Comparison of ENCODE assay signal across 8 mouse cellular contexts in the genomic region with DNA sequence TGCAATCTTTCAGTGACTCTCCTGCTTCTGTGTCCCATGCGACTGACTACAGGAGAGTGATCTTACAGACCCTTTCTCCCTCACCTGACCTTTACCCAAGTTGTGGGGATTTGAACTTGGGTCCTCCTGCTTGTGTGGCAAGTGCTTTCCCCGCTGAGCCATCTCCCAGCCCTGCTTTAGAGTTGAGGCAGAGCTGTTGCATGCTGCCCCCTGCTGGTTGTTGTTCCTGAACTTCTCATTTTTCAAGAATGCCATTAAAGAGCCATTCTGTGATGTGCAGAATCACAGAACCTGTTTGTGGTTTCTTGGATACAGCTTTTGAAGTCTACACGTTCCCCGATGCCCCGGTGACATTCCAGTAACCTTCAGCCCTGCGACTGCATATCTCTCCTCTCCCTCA.
DNase-seq lines count a peak whose midpoint lies in the region; ATAC-seq lines count a peak whose summit lies in the region.

No protein-coding gene starts in this region.

- DNase-seq in CD4-positive, CD25-positive, alpha-beta regulatory T cell, adult 2 months (ENCODE audit: low read depth, low spot score): peak; percentile 76
- DNase-seq in layer of hippocampus, adult 11-12 months (ENCODE audit: low spot score): peak; percentile 39
- DNase-seq in layer of hippocampus, adult 8-10 months (ENCODE audit: low spot score in 2 of 2): no peak
- DNase-seq in NIH3T3 (ENCODE audit: low read depth): peak; percentile 61
- DNase-seq in embryonic facial prominence, embryonic 11.5 days (ENCODE audit: low spot score): peak; percentile 69
- peak; percentile 54 for DNase-seq in lung, postnatal 10 days

- no peaks in the 10 kb centered on the region for H3K36me3 ChIP-seq in embryonic facial prominence, embryonic 11.5 days (replicated peaks; ENCODE audit: control insufficient read depth, insufficient read depth, low read depth, low read length)

- no peaks in the 10 kb centered on the region for H3K4me1 ChIP-seq in embryonic facial prominence, embryonic 11.5 days (ENCODE audit: control insufficient read depth, insufficient read depth, low read length)

- H3K4me3 ChIP-seq in embryonic facial prominence, embryonic 11.5 days (ENCODE audit: low read depth, low read length): no peak overlapping the region

- no peaks in the 10 kb centered on the region for H3K27me3 ChIP-seq in embryonic facial prominence, embryonic 11.5 days (ENCODE audit: control insufficient read depth, insufficient read depth, low read length)

- ATAC-seq in CD4-positive, CD25-positive, alpha-beta regulatory T cell, adult 4 months: no peak
- no peak for ATAC-seq in embryonic facial prominence, embryonic 11.5 days (replicated peaks; ENCODE audit: insufficient number of reproducible peaks, low FRiP score, low TSS enrichment, low read depth)
- ATAC-seq in megakaryocyte-erythroid progenitor cell, adult 5-6 weeks (replicated peaks; ENCODE audit: low FRiP score, low TSS enrichment, poor library complexity, severe bottlenecking): no peak

- no peak overlapping the region for H3K9ac ChIP-seq in embryonic facial prominence, embryonic 11.5 days (replicated peaks; ENCODE audit: low read length)

- WGBS in embryonic facial prominence, embryonic 11.5 days: 61% methylated on average over 6 of the region's 6 CpGs

- H3K27ac ChIP-seq in embryonic facial prominence, embryonic 11.5 days (replicated peaks; ENCODE audit: low read depth, low read length): no peak overlapping the region

- no peak overlapping the region for H3K4me2 ChIP-seq in embryonic facial prominence, embryonic 11.5 days (ENCODE audit: low read depth, low read length)

- no peaks in the 10 kb centered on the region for H3K9me3 ChIP-seq in embryonic facial prominence, embryonic 11.5 days (replicated peaks; ENCODE audit: control insufficient read depth, low read length)

Comparison
In these comparisons a context has a peak if more than half of its experiments do, and no peak if none do; other contexts are left out.
1. DNase-seq: peak in CD4-positive, CD25-positive, alpha-beta regulatory T cell, adult 2 months (single experiment), layer of hippocampus, adult 11-12 months (single experiment), NIH3T3 (single experiment), embryonic facial prominence, embryonic 11.5 days (single experiment) and lung, postnatal 10 days (single experiment); none in layer of hippocampus, adult 8-10 months (0 of 2).